Mouse (Mus musculus): Measurements from ENCODE around the gene 3110082I17Rik. TPM values are rescaled to one million over a fixed set of nuclear protein-coding genes. Genes with fewer than 3 reads are reported as not detected.

3110082I17Rik gene
- polyA plus RNA-seq, 2 experiments from 2014 or later = 7.1 to 7.5 TPM

DNA sequence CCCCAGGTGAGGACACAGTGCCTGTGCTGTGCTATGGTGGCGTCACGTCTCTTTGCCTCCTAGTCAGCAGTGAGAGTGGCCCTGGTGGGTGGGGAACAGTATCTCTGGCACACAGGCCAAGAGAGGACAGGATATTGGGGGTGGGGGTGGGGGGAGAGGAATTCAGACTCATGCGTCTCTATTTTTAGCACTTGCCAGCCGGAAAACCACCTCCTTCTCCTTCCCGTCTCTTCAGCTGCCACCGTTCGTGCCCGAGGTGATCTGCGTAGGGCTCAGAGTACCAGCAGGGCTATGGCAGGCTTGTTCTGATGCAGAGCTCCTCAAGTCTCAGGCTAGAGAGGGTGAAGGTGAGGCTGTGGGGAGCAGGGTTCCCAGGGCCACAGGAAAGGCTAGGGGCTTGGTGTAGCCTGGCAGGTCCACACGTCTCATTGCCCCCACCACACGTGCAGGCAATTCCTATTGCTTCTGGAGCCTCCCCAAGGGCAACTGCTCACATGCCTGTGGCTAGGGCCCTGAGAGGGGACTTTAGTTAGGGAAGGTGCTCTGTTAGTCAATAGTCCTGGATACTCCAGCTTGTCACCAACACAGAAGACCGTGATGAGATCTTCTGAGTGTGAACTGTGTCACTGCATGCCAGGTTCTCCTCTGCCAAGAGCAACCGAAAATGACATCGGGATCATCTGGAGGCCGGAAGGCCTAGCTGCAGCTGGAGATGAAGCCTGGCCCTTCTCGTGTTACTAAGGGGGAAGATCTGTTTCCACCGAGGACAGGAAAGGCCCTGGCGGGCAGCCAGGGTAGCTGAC lies 82.7 kb downstream of the 3110082I17Rik start, which contains the start of gene Gpr146:
Gpr146 (plus strand) TSS at position 230 of the 803 bp plus-strand sequence.
- ATAC-seq = peak; percentile 20

DNA sequence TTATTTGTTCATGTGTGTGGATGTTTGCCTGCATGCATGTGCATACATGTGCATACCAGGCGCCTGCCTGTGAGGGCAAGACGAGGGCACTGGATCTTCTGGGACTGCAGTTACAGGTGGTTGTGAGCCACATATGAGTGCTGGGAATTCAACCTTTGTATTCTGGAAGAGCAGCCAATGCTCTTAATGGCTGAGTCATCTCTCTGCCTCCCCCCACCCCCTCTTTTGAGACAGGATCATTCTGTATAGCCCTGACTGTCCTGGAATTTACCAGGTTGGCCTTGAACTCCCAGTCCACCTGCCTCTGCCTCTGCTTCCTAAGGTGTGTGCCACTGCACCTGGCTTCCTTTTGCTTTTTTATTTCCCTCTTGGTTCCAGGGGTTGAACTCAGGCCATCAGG lies 85.5 kb downstream of the 3110082I17Rik start:
- ATAC-seq = no peak

DNA sequence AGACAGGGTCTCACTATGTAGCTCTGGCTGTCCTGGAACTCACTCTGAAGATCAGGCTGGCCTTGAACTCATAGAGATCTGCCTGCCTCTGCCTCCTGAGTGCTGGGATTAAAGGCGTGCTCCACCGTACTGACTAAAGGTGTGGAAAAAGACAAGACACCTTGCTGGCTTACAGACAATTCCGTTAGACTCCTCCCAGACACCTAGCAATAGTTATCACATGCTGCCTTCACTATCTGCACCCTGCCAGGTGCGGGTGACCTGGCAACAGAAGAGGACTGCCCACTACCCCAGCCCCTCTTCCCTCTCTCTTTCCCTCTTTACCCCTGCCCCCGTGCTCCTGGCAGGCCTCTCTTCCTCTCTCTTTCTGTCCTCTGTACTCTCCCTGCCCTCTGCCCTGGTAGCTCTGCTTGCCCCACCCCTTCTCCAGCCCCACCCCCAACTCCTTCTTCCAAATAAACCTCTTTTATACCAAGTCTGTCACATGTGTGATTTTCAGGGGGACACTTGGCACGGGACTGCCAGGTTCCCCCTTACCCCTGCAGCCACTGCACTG lies 86.4 kb downstream of the 3110082I17Rik start:
- ATAC-seq = no peak

DNA sequence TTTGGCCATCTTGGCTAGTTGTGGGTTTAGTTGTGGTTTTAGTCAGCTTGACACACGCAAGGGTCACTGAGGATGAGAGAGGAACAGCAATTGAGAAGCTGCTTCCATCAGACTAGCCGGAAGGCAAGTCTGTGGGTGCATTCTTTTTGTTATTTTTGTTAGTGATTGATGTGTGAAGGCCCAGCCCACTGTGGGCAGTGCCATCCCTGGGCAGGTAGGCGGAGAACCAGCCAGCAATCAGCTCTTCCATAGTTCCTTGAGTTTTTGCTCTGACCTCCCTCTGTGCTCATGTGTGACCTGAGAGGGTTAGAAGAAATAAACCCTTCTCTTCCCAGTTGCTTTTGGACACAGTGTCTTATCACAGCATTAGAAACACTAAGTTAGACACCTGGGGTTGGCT lies 87.2 kb downstream of the 3110082I17Rik start:
- no peak for ATAC-seq

DNA sequence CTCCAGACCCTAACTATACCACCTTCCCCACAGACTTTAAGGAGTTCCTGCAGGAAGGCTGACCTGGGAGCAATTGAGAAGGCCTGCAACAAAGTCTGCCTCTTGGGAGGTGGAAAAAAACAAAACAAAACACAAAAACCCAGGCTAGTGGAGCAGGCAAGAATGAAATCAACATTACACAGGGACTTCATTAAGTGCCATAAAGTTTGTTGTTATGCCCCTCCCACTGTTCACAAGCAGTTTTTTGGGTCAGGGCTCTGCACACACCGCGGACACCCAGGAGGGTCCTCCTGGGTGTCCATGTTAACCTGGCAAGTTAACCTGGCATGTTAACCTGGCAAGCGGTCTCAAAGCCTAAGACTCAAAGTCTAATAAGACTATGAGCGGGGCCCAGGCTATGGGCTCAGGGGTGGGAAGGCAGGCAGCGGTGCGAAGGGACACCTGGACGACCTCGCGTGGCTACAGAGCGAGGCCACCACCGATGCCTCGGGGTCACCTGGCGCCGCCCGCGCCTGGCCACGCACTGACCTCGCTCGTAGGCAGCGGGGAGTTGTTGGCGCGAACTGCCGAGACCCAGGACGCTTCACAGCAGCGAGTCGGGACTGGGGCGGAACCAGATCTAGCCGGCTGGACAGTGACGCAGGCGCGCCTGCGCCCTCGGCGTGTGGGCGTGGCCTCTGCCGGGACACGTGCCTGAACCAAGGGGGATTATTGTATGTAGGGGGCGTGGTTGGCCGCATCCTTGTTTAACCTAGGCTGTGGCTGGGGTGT lies 88.5 kb downstream of the 3110082I17Rik start:
- ATAC-seq = peak; percentile 95

DNA sequence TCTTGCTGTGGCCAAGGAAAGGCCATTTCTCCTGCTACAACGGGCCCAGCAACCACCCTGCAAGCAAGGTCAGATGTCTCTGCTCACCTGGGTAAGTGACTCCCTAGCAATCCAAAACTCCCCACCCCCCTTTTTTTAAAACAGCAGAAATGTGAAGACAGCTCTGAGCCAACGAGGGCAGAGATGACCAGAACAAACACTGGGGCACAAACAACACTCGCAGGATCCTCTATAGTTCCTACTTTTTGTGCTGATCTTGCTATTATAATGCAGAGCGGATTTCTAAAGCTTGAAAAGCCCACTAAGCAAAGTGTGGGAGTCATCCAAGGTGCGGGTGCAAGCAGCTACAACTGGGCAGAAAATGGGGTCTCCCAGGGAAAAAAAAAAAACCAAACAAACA lies 89.2 kb downstream of the 3110082I17Rik start:
- no peak for ATAC-seq

DNA sequence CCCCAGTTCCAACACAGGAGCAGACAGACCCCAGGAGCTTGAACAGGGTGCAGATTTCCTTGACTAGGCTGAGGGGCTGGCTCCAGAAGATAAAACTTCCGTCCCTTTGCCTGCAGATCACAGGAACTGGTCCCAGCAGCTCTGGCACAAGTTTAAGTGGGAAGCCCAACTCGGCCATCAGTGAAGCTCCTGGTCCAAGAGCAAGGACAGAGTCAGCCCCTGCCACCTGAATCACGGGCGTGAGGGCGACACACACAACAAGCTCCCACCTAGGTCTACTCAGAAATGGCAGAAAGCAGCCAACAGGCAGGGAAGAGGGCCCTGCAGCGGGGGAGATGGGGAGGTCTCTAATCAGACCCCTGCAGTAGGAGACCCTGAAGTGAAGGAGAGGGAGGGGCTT lies 90.0 kb downstream of the 3110082I17Rik start:
- no peak for ATAC-seq

DNA sequence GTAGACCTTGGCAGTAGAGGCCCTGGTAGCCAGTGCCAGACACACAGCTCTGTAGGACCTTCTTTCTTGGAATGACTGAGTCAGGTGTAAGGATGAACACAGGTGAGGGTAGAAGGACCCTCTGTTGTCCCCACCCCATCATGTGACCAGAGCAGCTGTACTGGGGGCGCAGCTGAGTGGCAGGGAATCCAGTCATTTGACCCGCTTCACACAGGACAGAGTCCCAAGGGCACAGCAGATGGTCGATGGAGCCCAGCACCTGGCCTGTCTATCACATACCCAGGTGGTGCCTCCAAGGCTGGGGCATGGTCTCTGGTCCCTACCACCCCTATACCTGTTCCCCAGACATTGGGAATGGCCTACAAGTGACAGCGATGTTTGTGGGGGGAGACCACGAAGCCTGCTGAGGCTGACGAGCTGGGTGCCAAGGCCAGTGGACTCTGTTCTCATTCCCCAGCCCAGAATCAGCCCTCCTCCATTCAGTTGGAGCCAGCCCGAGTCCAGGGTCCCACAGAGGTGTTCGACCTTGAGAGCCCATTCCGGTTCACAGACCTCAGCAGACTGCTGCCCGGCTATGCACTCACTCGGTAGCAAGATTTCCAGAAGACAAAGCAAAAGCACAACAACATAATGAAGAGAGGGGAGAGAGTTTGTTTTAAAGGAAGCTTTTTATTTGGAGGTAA lies 91.5 kb downstream of the 3110082I17Rik start:
- no peak for ATAC-seq

DNA sequence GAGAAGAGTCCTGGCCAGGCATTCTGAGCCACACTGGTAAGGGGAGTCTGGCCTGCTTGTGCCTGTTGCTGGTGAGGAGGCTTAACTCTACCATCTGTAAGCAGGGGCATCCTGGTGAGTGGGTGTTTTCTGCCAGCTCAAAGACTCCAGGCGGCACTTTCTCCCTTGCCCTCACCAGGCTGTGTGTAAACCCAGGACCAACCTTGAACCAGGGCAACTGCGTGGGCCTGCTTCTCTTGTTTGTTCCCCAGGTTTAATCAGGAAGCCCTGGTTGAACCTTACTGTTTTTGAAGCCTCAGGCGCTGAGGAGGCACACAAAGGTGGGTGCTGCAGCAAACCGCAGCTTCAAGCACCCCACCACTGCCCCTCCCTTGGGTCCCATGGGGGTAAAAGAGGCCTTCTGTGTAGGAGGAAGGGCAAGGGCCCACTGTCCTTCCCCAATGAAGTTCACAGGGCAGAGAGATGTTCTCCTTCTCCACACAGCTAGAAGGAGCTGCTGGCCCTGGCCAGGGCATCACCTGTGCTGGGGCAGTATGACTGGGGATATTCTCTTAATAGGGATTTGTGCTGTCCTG lies 92.4 kb downstream of the 3110082I17Rik start:
- ATAC-seq = no peak

DNA sequence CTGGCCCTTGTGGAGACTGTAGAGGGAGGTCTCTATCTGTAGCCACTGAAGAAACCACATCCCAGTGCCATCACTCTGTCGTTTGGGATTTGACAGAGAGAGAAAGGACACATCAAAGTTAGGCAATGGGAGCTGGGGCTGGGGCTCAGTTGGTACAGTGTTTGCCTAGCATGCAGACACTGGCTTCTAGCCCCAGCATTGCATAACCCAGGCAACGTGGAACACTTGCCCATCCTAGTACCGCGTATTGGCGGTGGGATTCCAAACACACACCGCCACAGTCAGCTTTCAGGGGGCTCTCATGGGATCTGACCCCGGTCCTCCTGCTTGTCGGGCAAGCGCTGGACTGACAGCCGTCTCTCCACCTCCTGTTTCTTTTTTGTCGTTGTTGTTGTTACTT lies 93.8 kb downstream of the 3110082I17Rik start:
- no peak for ATAC-seq

DNA sequence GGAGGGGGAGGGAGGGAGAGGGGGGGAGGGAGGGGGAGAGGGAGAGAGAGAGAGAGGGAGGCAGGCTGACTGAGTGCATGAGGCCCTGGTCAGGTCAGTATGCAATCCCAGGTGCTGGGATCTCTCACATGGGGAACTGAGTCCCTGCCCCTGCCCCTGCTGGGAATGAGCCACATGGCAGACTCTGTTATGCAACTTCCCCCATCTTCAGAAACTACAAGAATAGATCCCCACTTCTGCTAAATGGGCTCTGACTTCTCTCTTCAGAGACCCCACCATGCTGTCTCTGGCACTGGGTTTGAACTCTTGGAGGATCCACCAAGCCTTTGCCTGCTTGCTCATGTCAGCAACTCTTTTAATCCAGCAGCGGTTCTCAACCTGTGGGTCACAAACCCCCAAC lies 94.5 kb downstream of the 3110082I17Rik start:
- no peak for ATAC-seq

DNA sequence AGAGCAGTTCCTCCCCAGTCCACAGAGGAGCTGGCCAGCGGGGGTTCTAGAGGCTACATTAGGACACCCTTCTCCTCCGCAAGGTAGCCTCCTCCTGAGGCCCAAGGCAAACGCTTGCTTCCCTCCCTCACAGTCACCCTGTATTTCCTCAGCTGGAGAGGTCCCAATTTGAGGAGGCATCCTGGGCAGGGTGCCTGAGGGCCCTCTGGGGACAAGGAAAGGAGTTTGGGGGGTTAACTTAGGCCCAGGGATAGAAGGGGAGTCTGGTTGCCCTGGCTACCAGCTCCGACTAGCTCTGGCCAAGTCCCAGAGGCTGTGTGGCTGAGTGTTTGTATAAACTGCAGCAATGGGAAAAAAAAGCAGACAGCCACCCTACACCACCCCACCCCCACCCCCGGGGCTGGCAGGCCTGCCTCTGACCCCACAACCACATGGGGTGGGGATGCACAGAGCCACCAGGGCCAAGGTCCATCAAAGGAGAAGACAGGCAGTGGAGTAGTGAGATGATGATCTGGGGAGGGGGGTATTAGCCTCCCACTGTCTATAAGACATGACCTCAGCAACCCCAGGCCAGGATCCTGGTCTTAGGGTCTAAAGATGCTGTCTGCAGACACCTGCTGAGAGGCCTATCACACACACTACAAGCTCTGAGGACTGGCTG lies 95.3 kb downstream of the 3110082I17Rik start:
- ATAC-seq = no peak

DNA sequence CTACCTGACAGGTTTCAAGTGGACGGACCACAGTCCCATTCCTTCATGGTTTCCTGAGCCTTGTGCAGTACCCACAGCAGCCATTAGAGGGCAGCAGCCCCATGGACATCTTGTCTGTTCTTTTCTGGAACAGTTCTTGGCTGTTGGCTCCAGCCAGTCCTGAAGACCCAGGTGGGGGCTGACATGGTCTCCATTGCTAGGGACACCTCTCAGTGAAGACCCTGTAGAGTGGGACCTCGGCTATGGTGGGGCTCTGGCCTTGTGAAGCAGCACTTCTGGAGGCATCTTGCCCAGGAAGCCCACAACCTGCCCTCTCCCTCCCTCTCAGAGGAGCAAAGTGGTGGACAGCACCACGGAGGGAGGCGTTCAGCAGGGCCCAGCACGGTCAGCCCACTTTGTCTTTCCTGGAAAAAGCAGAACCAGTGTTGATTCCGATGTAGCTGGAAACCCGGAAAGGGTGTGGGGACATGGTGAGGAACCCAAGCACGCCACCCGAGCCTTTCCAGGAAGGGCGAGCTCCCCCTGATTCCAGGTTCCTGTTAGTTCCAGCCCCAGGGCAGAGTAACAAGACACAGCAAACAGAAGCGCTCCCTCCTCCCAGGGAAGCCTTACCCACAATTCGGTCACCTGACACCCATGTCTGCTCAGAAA lies 95.9 kb downstream of the 3110082I17Rik start:
- ATAC-seq = peak; percentile 64

DNA sequence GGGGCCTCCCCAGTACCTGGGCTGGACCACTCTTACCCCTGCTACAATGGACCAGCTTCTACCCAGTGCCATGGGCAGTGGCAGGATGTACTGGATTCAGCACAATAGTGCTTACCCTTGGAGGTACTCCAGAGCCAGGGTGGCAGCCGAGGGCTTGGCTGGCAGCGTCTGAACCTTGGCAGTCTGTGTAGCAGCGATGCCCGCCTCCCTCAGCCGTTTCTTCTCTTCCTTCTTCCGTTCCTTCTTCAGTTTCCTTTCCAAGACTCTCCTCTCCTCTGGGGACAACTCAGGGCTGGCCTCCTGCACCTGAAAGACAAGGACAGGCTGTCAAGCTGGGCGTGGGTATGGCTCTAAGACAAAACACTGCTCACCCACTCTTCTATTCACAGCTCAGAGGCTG lies 96.5 kb downstream of the 3110082I17Rik start:
- ATAC-seq = no peak

DNA sequence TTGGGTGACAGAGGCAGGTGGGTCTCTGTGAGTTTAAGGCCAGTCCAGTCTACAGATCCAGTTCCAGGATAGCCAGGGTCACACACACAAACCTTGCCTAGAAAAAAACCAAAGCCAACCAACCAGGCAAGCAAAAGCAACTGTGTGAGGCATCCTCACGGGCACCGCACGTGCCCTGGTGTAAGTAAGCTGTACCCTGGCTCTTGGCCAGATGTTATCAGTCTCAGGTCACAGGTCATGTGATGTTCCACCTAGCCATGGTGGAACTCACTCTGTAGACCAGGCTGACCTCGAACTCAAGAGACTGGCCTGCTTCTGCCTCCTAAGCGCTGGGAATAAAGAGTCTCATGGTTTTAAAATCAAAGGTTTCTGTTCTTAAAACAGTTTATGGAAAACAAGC lies 101.1 kb downstream of the 3110082I17Rik start:
- no peak for ATAC-seq

DNA sequence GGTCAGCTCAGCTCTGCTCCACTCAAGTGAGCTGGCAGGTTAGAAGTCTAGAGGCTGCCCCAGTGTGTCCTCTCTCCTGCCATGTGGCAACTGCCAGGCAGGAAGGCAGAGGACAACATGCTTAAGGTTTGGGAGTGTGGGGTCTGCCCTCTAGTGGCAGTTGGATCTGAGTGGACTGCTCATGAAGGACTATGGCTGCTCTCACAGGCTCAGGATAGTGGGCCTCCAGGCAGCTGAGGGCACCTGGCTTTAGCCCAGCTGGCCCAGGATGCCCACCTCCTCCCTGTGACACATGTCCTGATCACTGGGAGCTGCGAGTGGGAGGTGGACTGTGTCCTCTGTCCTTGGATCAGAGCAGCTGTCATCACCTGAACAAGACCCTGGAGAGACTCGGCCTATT lies 101.7 kb downstream of the 3110082I17Rik start:
- ATAC-seq = no peak

DNA sequence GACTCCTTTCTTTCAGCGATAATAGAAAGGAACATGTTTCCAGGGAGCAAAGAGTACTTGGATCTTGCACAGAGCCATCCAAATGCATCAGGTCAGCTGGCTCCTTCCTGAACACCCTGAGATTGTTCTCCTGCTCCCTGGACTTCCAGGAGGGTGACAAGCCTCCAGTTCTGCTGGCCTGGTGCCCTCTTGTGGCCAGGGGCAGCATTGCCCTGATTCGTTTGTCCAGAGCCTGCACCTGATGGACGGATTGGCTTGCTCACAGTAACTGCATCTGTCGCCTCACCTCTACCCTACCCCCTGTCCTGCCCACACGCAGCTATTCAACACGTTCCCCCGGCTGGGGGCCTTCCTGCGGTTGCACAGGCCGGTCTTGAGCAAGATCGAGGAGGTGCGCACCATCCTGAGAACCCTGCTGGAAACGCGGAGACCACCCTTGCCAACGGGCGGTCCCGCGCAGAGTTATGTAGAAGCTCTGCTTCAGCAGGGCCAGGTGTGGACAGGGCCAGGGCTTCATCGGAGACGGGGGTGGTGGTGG lies 105.0 kb downstream of the 3110082I17Rik start:
- no peak for ATAC-seq

DNA sequence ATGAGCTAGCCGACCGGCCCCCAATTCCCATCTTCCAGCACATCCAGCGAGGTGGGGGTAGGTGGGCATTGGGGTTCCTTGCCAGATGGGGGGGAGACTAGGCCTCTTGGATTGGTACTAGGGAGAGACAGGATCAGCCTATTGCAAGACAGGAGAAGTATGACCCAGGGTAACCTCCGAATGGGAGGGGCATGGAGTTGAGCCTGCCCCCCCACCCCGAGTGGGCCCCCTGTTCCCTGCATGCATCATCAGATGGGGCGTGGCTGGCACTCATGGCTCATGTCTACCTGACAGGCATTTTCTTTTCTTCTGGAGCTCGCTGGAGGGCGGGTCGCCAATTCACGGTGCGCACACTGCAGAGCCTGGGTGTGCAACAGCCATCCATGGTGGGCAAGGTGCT lies 106.4 kb downstream of the 3110082I17Rik start:
- ATAC-seq = no peak

DNA sequence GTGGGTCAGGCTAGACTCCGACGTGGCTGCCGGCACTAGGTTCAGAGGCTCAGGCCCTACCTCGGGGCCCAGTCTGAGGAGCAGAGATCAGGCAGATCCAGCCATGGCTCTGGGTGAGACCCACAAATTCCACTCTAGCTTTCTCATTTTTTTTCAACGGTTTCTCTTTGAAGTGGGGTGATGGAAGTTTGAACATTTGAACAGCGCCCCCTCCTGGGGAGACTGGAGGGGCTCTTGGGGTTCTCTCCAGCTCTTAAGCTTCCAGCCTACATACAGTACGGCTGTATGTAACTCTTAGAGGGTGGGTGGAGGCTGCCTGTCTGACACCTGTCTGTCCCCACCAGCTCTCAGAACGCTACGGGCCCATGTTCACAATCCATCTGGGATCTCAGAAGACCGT lies 106.8 kb downstream of the 3110082I17Rik start:
- ATAC-seq = no peak

DNA sequence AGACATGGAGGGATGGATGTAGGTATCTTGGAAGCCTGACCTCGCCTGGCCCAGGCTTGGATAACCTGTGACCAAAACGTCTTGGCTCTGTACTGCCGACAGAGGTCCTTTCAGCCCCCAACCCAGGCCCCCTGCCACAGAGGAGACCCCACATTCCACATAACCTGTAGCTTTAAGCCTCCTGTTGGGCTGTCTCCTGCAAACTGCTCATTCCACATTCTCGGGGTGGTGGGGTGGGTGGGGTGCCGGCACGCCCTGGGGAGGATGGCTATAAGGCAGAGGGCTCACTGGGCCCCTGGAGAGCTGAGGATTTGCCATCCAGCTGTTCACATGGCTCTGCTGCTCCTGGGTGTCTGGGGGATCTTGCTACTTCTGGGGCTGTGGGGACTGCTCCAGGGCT lies 108.0 kb downstream of the 3110082I17Rik start, which contains the start of gene Cyp2w1:
Cyp2w1 (plus strand) TSS at position 301 of the 400 bp plus-strand sequence.
- no peak for ATAC-seq

DNA sequence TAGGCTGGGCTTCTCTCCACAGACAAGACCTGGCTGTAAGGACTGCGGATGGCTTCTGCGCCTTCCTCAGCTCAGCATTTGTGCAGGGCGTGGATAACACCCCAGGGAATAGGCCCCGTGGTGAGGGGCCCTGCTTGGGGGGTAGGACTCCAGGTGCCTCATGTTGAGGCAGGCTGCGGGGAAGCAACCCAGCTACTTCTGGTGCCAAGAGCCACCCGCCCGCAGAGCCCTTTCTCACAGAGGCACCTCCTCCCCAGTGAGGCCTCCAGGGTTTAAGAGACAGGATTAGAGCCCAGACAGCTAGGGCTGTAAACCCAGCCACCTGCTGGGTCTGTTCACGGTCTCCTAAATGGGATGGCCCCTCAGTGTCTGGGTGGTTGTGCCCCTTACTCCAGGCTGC lies 108.7 kb downstream of the 3110082I17Rik start:
- no peak for ATAC-seq

All from activated CD4-positive, CD25-positive, alpha-beta regulatory T cell, adult 4 months (primary cell).